Mouse (Mus musculus) right cerebral cortex, postnatal 4 days (tissue): ENCODE results near the gene Otulinl.
"Not testable (repeated sequence)": the region's sequence is repeated elsewhere in the genome, so short reads cannot be mapped to it uniquely, and the experiment has no call there.

Experiments
- DNase-seq: peaks from one replicate; pipeline ENCODE4 v3.0.0-alpha.2; 2022

Otulinl gene

DNA sequence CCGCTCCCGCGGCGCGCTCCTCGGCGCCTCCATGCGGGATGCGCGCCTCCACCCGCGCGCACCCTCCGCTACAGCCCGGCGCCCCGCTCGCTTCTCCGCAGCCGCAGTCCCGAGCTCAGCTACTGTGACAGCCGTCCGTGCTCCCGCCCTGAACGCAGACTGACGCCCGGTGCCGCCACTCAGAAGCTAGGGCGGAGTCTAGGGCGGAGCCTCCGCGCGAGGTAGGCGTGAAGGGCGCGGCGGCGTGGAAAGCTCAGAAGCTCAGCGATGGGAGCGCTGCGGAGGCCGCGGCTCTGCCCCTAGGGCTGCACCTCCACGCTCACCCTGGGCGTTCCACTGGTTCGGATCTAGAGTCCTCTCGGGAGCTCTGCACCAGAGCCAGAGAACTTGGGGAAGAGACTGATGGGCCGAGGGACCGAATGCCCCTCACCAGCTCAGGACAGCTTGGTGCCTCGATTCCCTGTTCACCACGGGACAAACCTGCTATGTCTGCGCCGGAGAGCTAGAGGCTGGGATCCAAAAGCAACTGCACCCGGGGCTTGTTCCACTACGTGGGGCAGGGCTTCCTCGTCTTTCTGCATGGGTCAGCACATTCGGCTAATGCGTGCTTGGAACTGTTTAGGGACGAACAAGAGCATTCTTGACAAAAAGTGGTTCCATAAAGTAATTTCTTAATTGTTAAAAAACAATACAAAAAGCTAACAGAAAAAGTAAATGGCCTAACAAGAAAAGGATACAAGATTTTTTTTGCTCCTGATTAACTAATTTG lies at the start of gene Otulinl:
TSS of gene Otulinl (minus strand) at position 161 of the 769 bp plus-strand sequence.
- DNase-seq: peak; percentile 94

DNA sequence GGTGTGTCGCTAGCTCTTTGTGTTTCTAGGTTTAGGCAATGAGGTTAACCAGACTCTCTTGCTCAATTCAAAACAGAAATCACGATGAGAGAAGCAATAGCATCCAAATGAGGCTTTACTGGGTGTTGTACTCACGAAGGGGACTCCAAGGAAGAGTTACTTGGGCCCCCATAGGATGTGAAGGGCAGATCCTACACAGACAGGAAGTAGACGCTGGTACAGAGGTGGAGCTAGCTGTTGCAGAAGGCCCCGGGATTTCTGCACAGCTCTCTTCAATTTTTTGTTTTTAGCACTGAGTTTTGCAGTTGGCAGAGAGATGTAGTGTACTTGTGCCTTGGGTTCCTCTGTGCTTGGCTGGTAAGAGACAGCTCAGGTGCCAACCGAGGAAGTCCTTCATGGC lies 44.8 kb upstream of the Otulinl start:
- no peak for DNase-seq

DNA sequence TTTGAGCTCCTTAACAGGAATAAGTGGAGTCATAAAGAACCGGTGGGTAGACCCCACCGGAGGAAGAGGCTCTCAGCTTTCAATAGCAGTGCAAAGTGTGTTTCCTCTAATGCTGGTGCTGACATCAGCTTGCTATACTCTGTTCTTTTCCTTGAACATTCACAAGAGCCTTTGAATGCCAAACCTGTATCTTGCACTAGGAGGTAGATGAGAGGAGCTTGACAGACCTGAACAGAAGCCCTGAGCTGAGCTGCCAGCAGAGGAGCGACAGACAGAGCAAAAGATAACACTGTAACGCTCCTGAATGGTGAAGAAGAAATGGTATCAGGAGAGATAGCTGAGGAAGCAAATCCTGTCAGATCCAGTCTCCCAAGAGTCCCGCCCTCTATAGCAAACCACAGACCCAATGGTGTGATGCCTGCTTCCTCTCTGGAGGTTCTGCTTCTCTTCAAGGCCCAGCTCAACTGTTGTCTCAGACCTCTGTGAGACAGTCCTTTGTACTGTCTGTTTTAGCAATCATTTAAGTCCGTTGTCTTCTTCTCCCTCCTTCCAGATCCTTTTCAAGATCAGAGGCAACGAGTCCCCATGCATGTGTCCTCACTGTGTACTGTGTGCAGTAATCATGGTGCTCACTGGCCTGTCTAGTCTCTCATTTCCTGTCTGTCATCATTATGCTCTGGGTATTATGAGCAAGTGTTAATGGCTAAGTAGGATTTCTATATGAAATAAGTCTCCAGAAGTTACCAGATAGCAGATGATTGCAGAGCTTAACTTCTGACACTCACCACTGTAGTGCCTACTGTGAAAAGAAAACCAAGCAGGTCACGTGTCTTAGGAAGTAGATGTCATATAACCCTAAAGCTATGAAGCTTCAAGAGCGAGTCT lies 43.7 kb upstream of the Otulinl start:
- DNase-seq: no peak

DNA sequence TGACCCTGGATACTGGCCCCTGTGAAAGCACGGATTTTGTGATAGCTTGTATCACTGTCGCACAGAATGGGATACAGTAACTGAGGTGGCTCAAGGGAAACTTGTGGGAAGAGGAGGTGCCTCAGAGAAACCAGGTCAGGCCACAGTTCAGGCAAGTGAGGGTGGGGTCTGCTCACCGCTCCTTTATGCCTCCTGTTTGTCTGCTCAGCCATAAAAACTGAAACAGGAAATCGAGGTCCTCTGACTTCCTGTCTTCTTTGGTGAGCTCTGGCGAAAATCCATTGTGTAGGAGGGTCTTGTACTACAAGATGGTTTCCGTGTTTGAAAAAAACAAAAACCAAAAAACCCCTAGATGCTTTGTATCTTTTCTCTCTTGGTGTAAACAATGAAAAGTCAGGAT lies 42.9 kb upstream of the Otulinl start:
- no peak for DNase-seq

DNA sequence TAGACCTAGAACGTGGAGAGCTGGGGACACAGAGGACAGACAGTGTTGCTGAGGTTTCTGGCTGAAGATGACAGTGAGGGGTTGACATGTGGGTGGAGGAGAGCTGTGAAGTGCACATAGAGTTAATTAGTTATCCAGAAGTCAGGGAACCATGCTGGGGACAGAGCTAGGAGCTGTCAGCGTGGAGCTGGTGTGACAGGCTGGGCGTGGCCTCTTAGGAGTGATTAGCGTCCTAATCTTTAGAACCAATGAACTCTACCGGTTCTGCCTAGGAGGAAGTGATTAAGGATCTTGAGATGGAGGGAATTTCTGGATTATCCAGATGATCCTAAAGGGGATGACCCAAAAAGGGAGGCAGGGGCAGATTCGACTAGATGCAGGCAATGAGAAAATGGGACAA lies 42.4 kb upstream of the Otulinl start:
- DNase-seq: no peak

DNA sequence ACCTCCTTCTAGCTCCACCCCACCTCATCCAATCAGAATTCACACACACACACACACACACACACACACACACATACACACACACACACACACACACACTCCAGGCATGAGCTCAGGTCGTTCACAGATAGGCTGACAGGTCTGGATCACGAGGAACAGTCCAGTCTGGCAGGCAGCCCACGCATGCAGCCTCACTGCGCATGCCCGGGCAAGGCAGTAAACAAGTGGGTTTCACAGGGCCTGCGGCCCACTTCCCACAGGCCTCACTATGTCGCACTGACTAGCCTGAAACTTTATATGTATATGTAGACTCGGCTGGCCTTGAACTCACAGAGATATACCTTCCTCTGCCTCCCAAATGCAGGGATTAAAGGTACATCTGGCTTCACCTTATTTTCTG lies 38.9 kb upstream of the Otulinl start:
- not testable (repeated sequence) for DNase-seq

DNA sequence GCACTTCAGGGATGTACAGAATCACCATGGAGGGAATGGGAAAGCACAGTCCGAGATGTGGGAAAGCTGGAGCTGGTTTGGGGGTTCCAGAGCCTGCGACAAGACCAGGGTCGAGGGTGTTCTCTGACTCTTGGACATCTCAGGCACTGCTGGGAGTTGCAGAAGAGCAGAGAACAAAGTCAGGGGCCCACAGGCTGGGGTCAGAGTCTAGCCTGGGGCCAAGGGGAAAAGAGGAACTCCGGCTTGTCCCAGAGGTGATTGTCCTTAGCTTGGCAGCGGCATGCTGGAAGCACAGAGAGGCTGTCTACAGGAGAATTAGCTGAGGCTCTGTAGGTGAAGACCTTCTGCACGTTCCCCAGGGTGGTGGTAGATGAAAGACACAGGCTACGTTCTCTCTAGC lies 37.3 kb upstream of the Otulinl start:
- DNase-seq: no peak

DNA sequence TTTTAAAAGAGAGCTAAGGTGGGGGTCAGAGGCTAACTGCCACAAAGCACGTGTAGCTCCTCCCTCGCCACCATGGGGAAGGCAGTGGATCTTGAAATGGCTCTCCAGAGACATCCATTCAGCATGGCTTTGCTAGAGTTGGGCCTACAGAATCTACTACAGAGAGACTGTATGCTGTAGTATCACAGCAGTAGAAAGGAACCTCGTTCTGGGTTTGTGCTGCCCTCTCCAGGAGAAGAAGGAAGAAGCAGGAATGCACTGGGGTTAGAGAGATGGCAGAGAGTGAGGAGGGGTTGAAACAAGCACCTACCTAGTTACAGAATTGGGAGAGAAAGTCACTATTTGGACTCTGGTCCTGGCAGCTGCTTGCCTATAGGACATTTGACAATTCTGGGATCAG lies 34.0 kb upstream of the Otulinl start:
- no peak for DNase-seq

DNA sequence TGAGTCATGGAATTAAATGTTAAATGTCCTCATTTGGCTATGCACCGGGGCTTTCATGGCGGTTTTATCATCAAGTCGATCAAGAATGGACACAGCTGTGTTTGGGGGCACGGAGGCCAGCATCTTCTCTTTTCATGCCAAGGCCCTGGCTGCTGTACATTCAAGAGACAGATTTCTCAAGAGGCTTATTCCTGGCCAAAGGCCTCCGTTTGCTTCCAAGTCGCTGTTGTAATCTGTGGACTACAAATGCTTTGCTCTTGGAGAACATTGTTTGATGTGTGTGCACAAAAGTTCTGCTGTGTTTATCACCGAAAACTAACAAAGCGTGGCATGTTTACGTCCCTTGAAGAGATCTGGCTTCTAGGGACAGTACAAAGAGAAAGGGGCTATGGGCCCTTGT lies 29.3 kb upstream of the Otulinl start:
- DNase-seq: no peak

DNA sequence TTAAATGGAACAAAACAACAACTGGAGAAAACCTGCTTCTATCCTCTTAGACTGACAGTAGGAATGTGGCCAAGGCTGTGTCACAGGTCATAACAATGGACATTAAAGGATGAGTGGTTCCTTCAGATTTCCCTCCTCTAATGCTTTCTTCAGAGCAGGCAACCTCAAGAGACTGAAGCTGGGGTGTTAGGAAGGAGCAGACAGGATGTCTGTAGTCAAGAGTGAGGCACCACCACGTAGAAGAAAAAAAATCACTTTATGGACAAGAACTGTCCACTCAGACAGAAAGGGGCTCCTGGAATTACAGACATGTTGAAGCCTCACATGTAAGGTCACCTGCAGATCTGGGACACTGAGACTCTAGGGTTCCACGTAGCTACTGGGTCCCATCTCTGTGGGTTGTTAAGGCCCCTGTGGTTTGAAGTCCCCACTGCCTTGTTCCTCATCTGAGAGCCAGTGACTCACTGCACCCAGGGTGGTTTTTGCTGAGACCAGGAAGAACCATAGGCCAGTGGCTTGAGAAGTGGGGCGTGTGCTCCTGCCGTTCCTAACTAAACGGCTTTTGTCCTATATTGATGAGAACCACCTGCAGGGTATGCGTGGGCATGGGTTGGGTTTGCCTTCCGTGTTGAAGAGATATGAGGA lies 27.7 kb upstream of the Otulinl start:
- DNase-seq: no peak

DNA sequence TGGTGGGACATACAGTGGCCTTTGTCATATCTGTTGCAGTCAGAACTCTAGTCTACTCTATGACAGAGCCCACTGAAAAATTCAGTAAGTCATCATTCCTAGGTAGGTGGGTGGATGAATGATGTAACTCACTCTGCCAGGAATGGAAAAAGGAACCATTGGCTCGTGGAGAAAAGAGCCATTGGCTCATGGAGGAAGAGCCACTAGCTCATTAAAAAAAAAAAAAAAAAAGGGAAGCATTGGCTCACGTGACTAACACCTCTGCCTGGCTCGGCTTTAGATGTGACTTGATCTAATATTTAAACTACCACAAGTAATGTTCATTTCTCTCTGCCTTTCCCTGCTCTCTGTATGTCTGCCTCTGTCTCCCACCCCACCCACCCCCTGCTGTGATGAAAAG lies 27.1 kb upstream of the Otulinl start:
- no peak for DNase-seq

DNA sequence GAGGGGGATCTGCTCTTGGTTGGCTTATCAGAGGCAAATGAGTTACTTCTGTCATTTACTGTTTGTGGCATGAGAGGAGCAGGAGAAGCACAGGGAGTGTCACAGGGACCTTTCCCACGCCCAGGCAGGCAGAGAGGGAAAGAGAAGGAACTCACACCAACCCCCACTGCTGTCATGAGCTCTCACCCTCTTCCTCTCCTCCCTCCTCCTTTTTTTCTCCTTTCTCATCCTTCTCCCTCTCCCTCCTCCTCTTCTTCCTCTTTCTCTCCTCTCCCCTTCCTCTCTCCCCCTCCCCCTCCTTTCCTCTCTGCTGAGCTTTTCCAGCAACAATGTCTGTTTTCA lies 21.6 kb upstream of the Otulinl start:
- DNase-seq: no peak

DNA sequence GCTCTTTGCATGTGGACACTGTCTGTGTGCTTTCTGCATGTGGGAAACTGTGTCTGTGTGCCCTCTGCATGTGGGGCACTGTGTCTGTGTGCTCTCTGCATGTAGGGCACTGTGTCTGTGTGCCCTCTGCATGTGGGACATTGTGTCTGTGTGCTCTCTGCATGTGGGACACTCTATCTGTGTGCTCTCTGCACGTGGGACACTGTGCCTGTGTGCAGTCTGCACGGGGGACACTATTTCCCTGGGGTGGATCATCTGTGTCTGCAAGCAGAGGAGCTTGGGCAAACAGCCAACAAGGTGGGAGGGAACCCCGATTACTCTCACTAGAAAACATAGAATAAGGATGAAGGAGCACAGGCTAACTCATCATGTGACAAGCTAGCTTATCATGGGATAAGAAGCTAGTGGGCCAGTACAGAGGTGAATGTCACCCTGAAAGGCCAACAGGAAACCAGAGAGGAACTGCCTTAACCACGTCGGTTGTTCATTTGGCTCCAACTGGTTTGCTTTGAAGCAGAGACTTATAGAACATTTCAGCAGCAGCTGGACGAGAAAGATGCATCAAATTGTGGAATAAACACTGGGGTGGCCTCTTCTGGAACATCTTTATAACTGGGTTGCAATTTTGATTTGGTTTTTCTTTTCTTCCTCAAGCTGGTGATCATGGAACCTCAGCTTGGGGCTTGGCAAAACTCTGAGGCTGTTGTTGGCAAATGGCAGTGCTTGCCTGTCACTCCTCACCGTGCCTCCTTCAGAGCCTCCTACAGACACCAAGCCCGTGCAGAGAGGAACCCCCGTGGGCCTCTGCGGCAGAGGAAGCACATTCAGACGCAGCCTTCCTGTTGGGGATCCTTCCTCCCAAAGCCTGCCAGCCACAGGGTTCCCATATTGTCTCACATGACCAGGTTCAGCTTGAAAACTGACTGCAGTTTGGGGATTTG lies 20.9 kb upstream of the Otulinl start:
- DNase-seq: no peak

DNA sequence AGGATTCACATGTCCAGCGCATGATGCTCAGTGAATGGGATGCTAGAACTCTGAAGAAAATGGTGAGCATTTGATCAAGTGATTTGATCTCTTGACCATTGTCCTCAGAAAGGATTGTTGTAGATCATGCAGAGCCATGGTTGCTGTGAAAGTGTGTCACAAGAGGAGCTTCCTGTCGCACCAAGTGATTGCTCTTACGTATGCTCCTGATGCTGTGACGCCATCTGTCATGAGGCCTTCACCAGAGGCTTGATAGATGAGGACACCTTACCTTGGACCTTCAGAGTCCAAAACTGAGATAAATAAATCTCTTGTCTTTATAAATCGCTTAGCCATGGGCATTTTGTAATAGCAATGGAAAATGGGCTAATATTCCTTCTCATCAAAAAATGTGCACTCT lies 16.3 kb upstream of the Otulinl start:
- DNase-seq: no peak

DNA sequence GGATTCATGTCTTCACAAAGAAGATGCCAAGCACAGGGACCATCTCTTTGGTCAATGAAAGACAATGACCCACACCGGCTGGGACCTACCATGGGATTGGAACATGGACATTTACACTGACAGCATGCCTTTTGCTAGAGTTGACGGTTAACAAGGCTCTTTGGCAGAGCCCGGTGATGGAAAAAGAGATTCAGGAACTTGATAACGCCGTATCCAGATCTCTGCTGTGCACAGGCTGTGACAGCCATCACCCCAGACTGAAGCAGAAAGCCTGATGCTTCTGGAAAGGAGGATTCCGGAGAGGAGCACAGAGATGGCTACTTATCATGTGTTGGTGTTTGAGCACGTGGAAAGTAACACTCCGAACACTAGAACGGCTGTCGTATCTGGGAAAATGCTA lies 11.9 kb upstream of the Otulinl start:
- no peak for DNase-seq

DNA sequence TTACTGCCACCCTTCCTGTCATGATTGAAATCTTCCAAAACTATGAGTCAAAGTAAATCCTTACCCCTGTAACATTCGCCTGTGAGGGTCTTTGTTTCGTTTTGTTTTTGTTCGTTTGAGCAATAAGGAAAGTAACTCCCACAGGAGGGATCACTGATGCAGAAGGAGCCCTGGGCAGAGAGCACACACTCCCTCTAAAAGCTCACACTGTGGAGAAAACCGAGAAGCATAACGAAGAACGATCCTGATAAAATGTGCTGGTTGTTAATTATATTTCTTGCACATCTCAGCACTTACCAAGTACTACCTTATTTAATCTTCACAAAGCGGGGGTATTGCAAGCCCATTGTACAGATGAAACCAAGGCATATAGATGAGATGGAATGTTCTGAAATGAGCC lies 10.8 kb upstream of the Otulinl start:
- no peak for DNase-seq

DNA sequence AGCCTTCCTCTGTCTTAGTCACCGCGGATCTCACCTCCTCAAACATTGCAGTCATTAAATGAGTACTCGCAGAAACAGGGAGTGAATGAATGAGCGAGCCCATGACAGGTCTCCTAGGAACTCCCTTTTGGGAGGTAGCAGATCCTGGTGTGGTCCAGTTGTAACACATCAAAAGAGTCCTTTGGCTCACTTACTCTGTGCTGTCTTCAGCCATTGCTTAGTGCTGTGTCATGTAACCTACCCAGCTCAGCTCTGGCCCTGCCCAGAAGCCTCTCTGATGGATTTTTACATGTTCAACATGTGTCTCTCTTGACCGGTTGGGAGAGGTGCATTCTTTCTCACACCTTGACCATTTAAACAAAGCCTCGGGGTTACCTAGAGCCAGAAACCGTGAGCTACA lies 9.8 kb upstream of the Otulinl start:
- no peak for DNase-seq

DNA sequence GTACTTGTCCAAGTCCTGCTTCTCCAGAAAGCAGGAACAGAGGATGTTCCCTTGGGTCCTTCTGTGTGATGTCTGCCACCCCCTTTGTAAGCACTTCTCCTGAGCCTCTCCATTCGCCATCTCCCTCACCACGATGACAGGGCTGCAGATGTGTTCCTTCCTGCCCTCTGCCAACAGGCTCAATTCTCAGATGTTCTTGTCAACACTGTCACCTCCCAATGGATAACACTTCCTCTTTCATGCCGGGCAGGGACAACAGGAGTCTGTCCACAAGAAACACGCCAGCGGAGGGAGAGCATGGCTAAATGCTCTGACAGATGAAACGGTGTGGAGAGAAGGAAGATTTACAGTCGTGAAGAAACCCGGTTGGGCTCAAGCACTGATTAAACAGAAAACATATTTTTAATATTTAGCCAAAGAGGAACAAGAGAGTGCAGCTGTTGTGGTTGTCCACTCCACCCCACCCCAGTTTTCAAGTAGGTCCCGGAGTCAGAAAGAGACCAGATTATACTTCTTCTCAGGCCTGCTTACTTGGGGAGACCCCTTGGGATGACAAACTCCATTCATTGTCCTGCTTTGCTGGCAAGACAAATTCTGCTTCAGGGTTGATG lies 6.8 kb upstream of the Otulinl start:
- DNase-seq: no peak

DNA sequence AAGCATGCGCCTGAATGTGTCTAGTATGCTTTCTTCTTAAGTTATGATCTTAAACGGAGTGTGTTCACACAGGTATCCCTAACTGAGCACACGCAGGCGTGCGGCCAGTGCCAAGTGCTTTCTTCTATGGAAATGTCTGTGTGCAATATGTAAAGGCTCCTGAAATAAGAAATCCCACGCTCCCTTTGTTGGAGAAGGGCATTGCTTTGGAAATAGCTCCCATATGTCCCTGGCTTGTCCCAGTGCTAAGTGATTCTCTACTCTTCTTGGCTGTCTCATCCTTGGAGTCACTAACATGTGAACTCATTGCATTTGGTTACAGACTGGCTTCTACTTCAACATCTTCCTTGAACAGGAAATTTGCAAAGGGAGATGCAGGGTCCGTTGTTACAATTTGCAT lies 3.4 kb upstream of the Otulinl start:
- DNase-seq: no peak

DNA sequence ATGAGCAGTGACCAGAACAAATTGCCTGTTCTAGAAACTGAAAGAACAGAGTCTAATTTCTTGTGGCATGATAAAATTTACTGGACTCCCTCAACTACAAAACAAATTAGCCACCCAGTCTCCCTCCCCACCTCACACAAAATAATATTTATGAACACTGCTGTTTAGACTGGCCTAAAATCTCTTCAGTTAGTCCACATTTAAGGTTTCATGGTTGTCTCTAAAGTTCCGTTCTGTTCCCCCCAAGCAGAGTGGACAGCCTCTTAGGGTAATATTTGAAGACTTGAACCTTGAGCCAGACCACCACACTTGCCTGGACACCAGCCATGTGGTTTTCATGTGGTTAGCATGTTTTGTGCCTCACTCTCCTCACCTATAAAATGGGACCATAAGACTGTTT lies 1.8 kb upstream of the Otulinl start:
- no peak for DNase-seq

DNA sequence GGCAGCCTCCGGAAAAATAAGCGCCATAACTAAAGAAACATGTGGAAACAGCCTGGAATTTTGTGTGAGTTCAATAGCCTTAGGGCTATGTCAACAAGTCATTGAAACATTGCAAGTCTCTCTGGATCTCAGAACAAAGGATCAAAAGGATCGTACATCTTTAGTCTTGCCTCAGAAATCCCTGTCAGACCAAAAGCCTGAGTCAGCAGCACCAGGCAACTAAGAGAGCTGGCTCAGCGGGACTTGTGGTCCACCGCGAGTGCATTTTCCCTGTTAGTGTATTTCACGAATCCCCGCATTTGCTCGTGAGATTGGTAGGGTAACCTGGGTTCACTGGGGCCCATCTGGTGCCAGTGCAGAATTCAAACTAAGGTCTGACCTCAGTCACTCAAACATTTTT lies 1.2 kb upstream of the Otulinl start:
- DNase-seq: no peak

DNA sequence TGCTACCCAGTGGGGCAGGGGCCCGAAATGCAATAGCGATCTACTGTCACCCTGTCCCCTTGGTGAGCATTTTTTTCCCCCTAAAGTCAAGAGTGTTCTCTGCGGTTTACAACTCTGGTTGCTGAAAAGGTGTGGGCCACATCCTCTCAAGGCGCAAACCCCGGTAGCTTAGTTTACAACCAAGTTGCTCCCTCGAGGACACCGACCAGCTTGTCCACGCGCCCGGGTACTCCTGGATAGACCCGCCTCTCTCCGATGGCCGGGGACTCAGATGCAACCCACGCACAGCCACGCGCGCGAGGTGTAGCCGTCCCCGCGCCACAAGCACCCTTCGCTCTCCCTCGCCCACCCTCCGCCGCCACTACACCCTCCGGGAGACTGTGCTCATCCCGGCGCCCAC lies 382 bp downstream of the Otulinl start:
- DNase-seq: no peak
